Mouse (Mus musculus) left cerebral cortex, postnatal 25 days (tissue): ENCODE measurements at regions not wholly inside any gene's neighbourhood (a gene's known extent, or its start where the extent isn't known, plus 50 kb on each side); places are given as distances from the start of the nearest gene placed in this dataset.

Source experiments
- DNase-seq, 2 experiments: peaks; one replicate each; pipeline ENCODE4 v3.0.0; 2022; ENCODE audit warnings: low spot score in 2 of 2, mixed read lengths in 1 of 2
- intact Hi-C: fragments of 180-260 bp; cut with DNase I; formaldehyde crosslinking; loops from one replicate; pipeline ENCODE4 v1.15.1; 2025

GRCm38 (mm10) chr17:77200256-77200655 is 999.8 kb upstream of the Crim1 start:
- no peak for DNase-seq
- intact Hi-C loops = no loop called here

- peak in 1 of 2 experiments; percentile 38 for DNase-seq
- intact Hi-C loops = no loop called here
These were observed 999.4 kb upstream of the Crim1 start for GRCm38 (mm10) chr17:77200671-77201070.

- intact Hi-C loops = no loop called here
- no peak for DNase-seq
These were observed 989.1 kb upstream of the Crim1 start for GRCm38 (mm10) chr17:77210947-77211346.

- intact Hi-C loops = no loop called here
- DNase-seq = peak in 1 of 2 experiments; percentile 3
These were observed 955.0 kb upstream of the Crim1 start for GRCm38 (mm10) chr17:77245031-77245430.
